Mouse (Mus musculus): ENCODE data around the gene Rin3.

DNA sequence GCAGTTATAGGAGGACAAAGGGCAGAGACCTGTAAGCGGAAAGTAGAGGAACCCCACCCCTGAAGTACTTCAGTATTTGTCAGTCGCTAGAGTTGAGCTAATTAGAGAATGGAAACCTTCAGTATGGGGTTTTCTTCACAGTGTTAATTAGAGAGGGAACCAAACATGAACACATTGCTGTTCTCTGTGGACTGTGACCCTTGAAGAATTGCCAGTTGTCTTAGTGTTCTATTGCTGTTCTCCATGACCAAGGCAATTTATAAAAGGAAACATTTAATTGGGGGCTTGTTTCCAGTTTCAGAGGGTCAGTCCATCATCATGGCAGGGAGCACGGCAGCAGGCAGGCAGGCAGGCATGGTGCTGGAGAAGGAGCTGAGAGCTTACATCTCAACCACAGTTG lies 47.3 kb upstream of the Rin3 start:
- no peak for TF ChIP-seq CTCF (IDR thresholded peaks at IDR 0.05; ENCODE audit: control insufficient read depth, insufficient read depth, insufficient read length)
- TF ChIP-seq CEBPB (IDR thresholded peaks at IDR 0.05; ENCODE audit: low read depth), result no peak
